Mouse (Mus musculus) ES-E14 (cell line): Measurements from ENCODE around the gene Nyap1. TPM values are rescaled to one million over a fixed set of nuclear protein-coding genes. Genes with fewer than 3 reads are reported as not detected.

Experiments
- DNase-seq: peaks from one replicate; pipeline ENCODE4 v3.0.0-alpha.2; 2013; ENCODE audit warnings: low read depth, low spot score
- H3K27ac ChIP-seq: 2 replicates; pipeline ENCODE4 v1.5.1; 2012; ENCODE audit warnings: low read depth, mild to moderate bottlenecking, low read length, moderate library complexity, mixed read lengths; ENCODE audit not compliant: poor library complexity, insufficient read depth, severe bottlenecking
- H3K36me3 ChIP-seq: 2 replicates; pipeline ENCODE4 v1.6.1; 2012; ENCODE audit warnings: mild to moderate bottlenecking, low read length, moderate library complexity, mixed read lengths; ENCODE audit not compliant: control insufficient read depth, poor library complexity, insufficient read depth, severe bottlenecking
- H3K4me1 ChIP-seq, 2 experiments: fragments of 150-350 bp in 1 of 2; sonication (generic) in 1 of 2; 2 replicates each; pipeline ENCODE4 v1.6.1; 2012; ENCODE audit warnings: low read length in 2 of 2, mild to moderate bottlenecking in 1 of 2, mixed read lengths in 1 of 2; ENCODE audit not compliant: control insufficient read depth in 2 of 2, insufficient read depth in 2 of 2, poor library complexity in 1 of 2
- H3K4me3 ChIP-seq, 2 experiments: fragments of 150-350 bp in 1 of 2; sonication (generic) in 1 of 2; 2 replicates each; pipeline ENCODE4 v1.5.1; 2012; ENCODE audit warnings: low read length in 2 of 2, low read depth in 1 of 2, mild to moderate bottlenecking in 1 of 2, mixed read lengths in 1 of 2; ENCODE audit not compliant: insufficient read depth in 1 of 2, poor library complexity in 1 of 2, severe bottlenecking in 1 of 2
- H3K9ac ChIP-seq: 2 replicates; pipeline ENCODE4 v1.6.1; 2012; ENCODE audit warnings: low read depth, mild to moderate bottlenecking, low read length, mixed read lengths; ENCODE audit not compliant: poor library complexity, insufficient read depth, severe bottlenecking
- H3K9me3 ChIP-seq: fragments of 150-350 bp; sonication (generic); 2 replicates; pipeline ENCODE4 v1.6.1; 2012; ENCODE audit warnings: low read depth, mild to moderate bottlenecking, low read length; ENCODE audit not compliant: control insufficient read depth, insufficient read depth
- CHD2 ChIP-seq: IDR thresholded peaks from 2 replicates; pipeline ENCODE4 v1.6.1; 2014; ENCODE audit warnings: mild to moderate bottlenecking, low read depth, low read length, inconsistent platforms
- HCFC1 ChIP-seq: IDR thresholded peaks from 2 replicates; pipeline ENCODE4 v1.6.1; 2012; ENCODE audit warnings: low read length, inconsistent platforms, borderline replicate concordance; ENCODE audit not compliant: insufficient read depth
- MAFK ChIP-seq: IDR thresholded peaks from 2 replicates; pipeline ENCODE4 v1.6.1; 2014; ENCODE audit warnings: mild to moderate bottlenecking, low read depth, low read length, inconsistent platforms; ENCODE audit not compliant: insufficient read depth
- ZC3H11A ChIP-seq: IDR thresholded peaks from 2 replicates; pipeline ENCODE4 v1.6.1; 2012; ENCODE audit warnings: low read depth, mild to moderate bottlenecking, inconsistent platforms, low read length, borderline replicate concordance
- ZNF384 ChIP-seq: IDR thresholded peaks from 2 replicates; pipeline ENCODE4 v1.6.1; 2012; ENCODE audit warnings: low read depth, low read length, inconsistent platforms
- in situ Hi-C, 2 experiments: fragments of 600-800 bp; cut with MboI; formaldehyde crosslinking; loops; one replicate each; pipeline ENCODE4 v1.15.1; 2025; ENCODE audit warnings: low sequenced_read_pairs in 2 of 2, inconsistent platforms in 1 of 2; ENCODE audit not compliant: unreplicated experiment in 2 of 2
- total RNA-seq: library from RNA; depleted of rRNA; stranded (reverse); fragments of 300-350 nt; gene quantifications from 2 replicates; pipeline ENCODE4 v1.2.3, GENCODE M21; 2012

The Nyap1 gene
- total RNA-seq, 1 experiment = 7.4 TPM

- peak overlapping the region; percentile 73 to 76 for H3K4me3 ChIP-seq
- in situ Hi-C loops = loop anchor here in 1 of 2 experiments (10.0 kb wide), 1 partner anchor 378 kb away; the partner anchor contains the start of gene Cops6
- no peak for TF ChIP-seq ZNF384
- TF ChIP-seq ZC3H11A = no peak
- TF ChIP-seq MAFK = peak; percentile 76; the same call in 1 of the 2 replicates
- TF ChIP-seq HCFC1 = 0 out of 2 replicates have a peak, but pooled peaks have one; percentile 60
- peak; percentile 82; the same call in 1 of the 2 replicates for TF ChIP-seq CHD2
- peak; percentile 100 for DNase-seq
- H3K4me1 ChIP-seq = peaks cover 0 to 22% of the 10 kb centered on the region in 2 experiments; a peak in 2 of 4 replicates
- H3K27ac ChIP-seq = peak overlapping the region; percentile 99
- no peaks in the 10 kb centered on the region for H3K9me3 ChIP-seq
- H3K36me3 ChIP-seq = peaks cover 39% of the 10 kb centered on the region
- H3K9ac ChIP-seq = peak overlapping the region; percentile 95
Measured at GRCm38 (mm10) chr5:137786109-137786942, 44.9 kb upstream of the Nyap1 start.

GRCm38 (mm10) chr5:137785164-137786031 is 44.0 kb upstream of the Nyap1 start:
- H3K36me3 ChIP-seq = peaks cover 43% of the 10 kb centered on the region
- no peak for DNase-seq
- in situ Hi-C loops = loop anchor here in 1 of 2 experiments (10.0 kb wide), 1 partner anchor 379 kb away; the partner anchor contains the start of gene Cops6
- peak overlapping the region; percentile 73 to 76 for H3K4me3 ChIP-seq
- H3K27ac ChIP-seq = peak overlapping the region; percentile 99
- TF ChIP-seq MAFK = no peak
- no peak for TF ChIP-seq CHD2
- no peak for TF ChIP-seq ZNF384
- TF ChIP-seq HCFC1 = no peak
- TF ChIP-seq ZC3H11A = no peak
- peak overlapping the region; percentile 95 for H3K9ac ChIP-seq
- peaks cover 0 to 22% of the 10 kb centered on the region in 2 experiments; a peak in 3 of 4 replicates for H3K4me1 ChIP-seq
- H3K9me3 ChIP-seq = no peaks in the 10 kb centered on the region

GRCm38 (mm10) chr5:137784546-137784945 is 43.1 kb upstream of the Nyap1 start:
- Histone ChIP-seq H3K4me1 (peaks cover 2 to 25% of the 10 kb centered on the region in 2 experiments), H3K9me3 (no peaks in the 10 kb centered on the region), H3K36me3 (peaks cover 46% of the 10 kb centered on the region), H3K9ac (peak overlapping the region; percentile 95; the same call in 1 of the 2 replicates), H3K27ac (no peak overlapping the region), H3K4me3 (peak overlapping the region; percentile 3 to 73; a peak in 3 of 4 replicates)
- DNase-seq = no peak
- TF ChIP-seq ZNF384 = no peak
- no peak for TF ChIP-seq ZC3H11A
- in situ Hi-C loops = loop anchor here in 1 of 2 experiments (10.0 kb wide), 1 partner anchor 380 kb away; the partner anchor contains the start of gene Cops6

- Histone ChIP-seq H3K27ac (no peak overlapping the region), H3K4me1 (peaks cover 2 to 25% of the 10 kb centered on the region in 2 experiments), H3K36me3 (peaks cover 46% of the 10 kb centered on the region)
Measured at GRCm38 (mm10) chr5:137783901-137784540, 42.6 kb upstream of the Nyap1 start.

More at GRCm38 (mm10) chr5:137783901-137784540, 42.6 kb upstream of the Nyap1 start:
- no peak for DNase-seq
- H3K9me3 ChIP-seq = no peaks in the 10 kb centered on the region
- peak overlapping the region; percentile 95; the same call in 1 of the 2 replicates for H3K9ac ChIP-seq
- peak overlapping the region; percentile 3 to 73; a peak in 2 of 4 replicates for H3K4me3 ChIP-seq
- in situ Hi-C loops = loop anchor here in 1 of 2 experiments (10.0 kb wide), 1 partner anchor 381 kb away; the partner anchor contains the start of gene Cops6
- TF ChIP-seq HCFC1 (no peak), ZC3H11A (no peak), ZNF384 (no peak), CHD2 (no peak), MAFK (no peak)
